Mouse (Mus musculus) forebrain, embryonic 16.5 days (tissue): ENCODE data around the gene Mid1. TPM values are rescaled to one million over a fixed set of nuclear protein-coding genes. Genes with fewer than 3 reads are reported as not detected.

Experiments
- ATAC-seq: fragments of 200-750 bp; cut with Nextera tagmentation; 2 replicates; pipeline ENCODE4 v1.8.0; 2017; ENCODE audit warnings: mild to moderate bottlenecking, moderate library complexity
- H3K27ac ChIP-seq: fragments of 300-500 bp; sonication (generic); 2 replicates; pipeline ENCODE4 v1.5.1; 2014; ENCODE audit warnings: low read length, control low read depth
- H3K27me3 ChIP-seq: fragments of 300-500 bp; sonication (generic); replicated peaks from 2 replicates; pipeline ENCODE4 v1.6.1; 2014; ENCODE audit warnings: low read length; ENCODE audit not compliant: control insufficient read depth, insufficient read depth
- H3K36me3 ChIP-seq: fragments of 300-500 bp; sonication (generic); 2 replicates; pipeline ENCODE4 v1.6.1; 2014; ENCODE audit not compliant: control insufficient read depth, insufficient read depth
- H3K4me1 ChIP-seq: fragments of 300-500 bp; sonication (generic); replicated peaks from 2 replicates; pipeline ENCODE4 v1.6.1; 2014; ENCODE audit warnings: low read length; ENCODE audit not compliant: control insufficient read depth, insufficient read depth
- H3K4me2 ChIP-seq: fragments of 300-500 bp; sonication (generic); 2 replicates; pipeline ENCODE4 v1.6.1; 2014; ENCODE audit warnings: mild to moderate bottlenecking, low read length, control low read depth
- H3K4me3 ChIP-seq: fragments of 300-500 bp; sonication (generic); replicated peaks from 2 replicates; pipeline ENCODE4 v1.5.1; 2014; ENCODE audit warnings: mild to moderate bottlenecking, low read length, control low read depth
- H3K9ac ChIP-seq: fragments of 300-500 bp; sonication (generic); replicated peaks from 2 replicates; pipeline ENCODE4 v1.6.1; 2014; ENCODE audit warnings: low read depth, low read length, control low read depth
- H3K9me3 ChIP-seq: fragments of 300-500 bp; sonication (generic); 2 replicates; pipeline ENCODE4 v1.6.1; 2016; ENCODE audit warnings: low read length; ENCODE audit not compliant: control insufficient read depth
- WGBS: fragments of 180-500 bp; shearing (Covaris S2); extraction: QIAGEN DNeasy Blood & Tissue Kit; methylation state at CpG from one replicate; pipeline ENCODE4 v1.1.7; 2014; 5-methylcytosine and 5-hydroxymethylcytosine counted together
- polyA plus RNA-seq: library from polyadenylated mRNA; unstranded; fragments of >200 nt; fragmentation: Nextera tagmentation; extraction: Ambion mirVana; gene quantifications from 2 replicates; pipeline ENCODE4 v1.2.1, GENCODE M21; 2015

The Mid1 gene
- polyA plus RNA-seq, 1 experiment from 2014 or later: 10.0 TPM

GRCm38 (mm10) chrX:169883536-169884272 is 198.7 kb downstream of the Mid1 start:
- Histone ChIP-seq H3K9me3 (no peaks in the 10 kb centered on the region), H3K4me2 (0 out of 2 replicates have a peak overlapping the region, but pooled peaks have one; percentile 7), H3K36me3 (no peaks in the 10 kb centered on the region), H3K4me3 (no peak overlapping the region), H3K4me1 (peaks cover 9% of the 10 kb centered on the region), H3K9ac (no peak overlapping the region), H3K27me3 (no peaks in the 10 kb centered on the region; the same call in 1 of the 2 replicates), H3K27ac (no peak overlapping the region)
- no peak for ATAC-seq
- 36% methylated on average over 8 of the region's 8 CpGs for WGBS

GRCm38 (mm10) chrX:169890541-169890940 is 205.5 kb downstream of the Mid1 start:
- Histone ChIP-seq H3K4me1 (no peaks in the 10 kb centered on the region), H3K27me3 (no peaks in the 10 kb centered on the region), H3K9me3 (no peaks in the 10 kb centered on the region), H3K27ac (no peak overlapping the region), H3K36me3 (no peaks in the 10 kb centered on the region), H3K4me2 (no peak overlapping the region), H3K9ac (no peak overlapping the region), H3K4me3 (no peak overlapping the region)
- ATAC-seq: no peak
- 72% methylated on average over 4 of the region's 4 CpGs for WGBS

- Histone ChIP-seq H3K4me3 (no peak overlapping the region), H3K4me2 (no peak overlapping the region), H3K27me3 (no peaks in the 10 kb centered on the region), H3K9ac (no peak overlapping the region), H3K36me3 (no peaks in the 10 kb centered on the region), H3K9me3 (no peaks in the 10 kb centered on the region), H3K4me1 (no peaks in the 10 kb centered on the region), H3K27ac (no peak overlapping the region)
- ATAC-seq: no peak
These were observed 207.1 kb downstream of the Mid1 start for GRCm38 (mm10) chrX:169892100-169892499.

- Histone ChIP-seq H3K9ac (no peak overlapping the region), H3K4me2 (no peak overlapping the region), H3K27ac (no peak overlapping the region), H3K9me3 (no peaks in the 10 kb centered on the region), H3K36me3 (no peaks in the 10 kb centered on the region), H3K4me3 (no peak overlapping the region), H3K27me3 (no peaks in the 10 kb centered on the region), H3K4me1 (no peaks in the 10 kb centered on the region)
- ATAC-seq: no peak
- WGBS: 85% methylated on average over 2 of the region's 2 CpGs
These were observed 207.6 kb downstream of the Mid1 start for GRCm38 (mm10) chrX:169892631-169893030.

- H3K4me1 ChIP-seq: no peaks in the 10 kb centered on the region
- H3K27me3 ChIP-seq: no peaks in the 10 kb centered on the region; the same call in 1 of the 2 replicates
- no peak overlapping the region for H3K4me3 ChIP-seq
- no peak overlapping the region for H3K4me2 ChIP-seq
- H3K9me3 ChIP-seq: no peaks in the 10 kb centered on the region
- no peak for ATAC-seq
- 21% methylated on average over 3 of the region's 3 CpGs for WGBS
- no peak overlapping the region for H3K27ac ChIP-seq
- no peaks in the 10 kb centered on the region for H3K36me3 ChIP-seq
- H3K9ac ChIP-seq: no peak overlapping the region
These were observed 214.4 kb downstream of the Mid1 start for GRCm38 (mm10) chrX:169899227-169899950.

GRCm38 (mm10) chrX:169902860-169903259 is 217.9 kb downstream of the Mid1 start:
- no peak overlapping the region for H3K9ac ChIP-seq
- 0 out of 2 replicates have a peak, but pooled peaks cover 2% of the 10 kb centered on the region for H3K4me1 ChIP-seq
- no peak overlapping the region for H3K4me2 ChIP-seq
- H3K27ac ChIP-seq: no peak overlapping the region
- no peak for ATAC-seq
- H3K27me3 ChIP-seq: no peaks in the 10 kb centered on the region; the same call in 1 of the 2 replicates
- no peaks in the 10 kb centered on the region for H3K36me3 ChIP-seq
- H3K9me3 ChIP-seq: no peaks in the 10 kb centered on the region
- no peak overlapping the region for H3K4me3 ChIP-seq

GRCm38 (mm10) chrX:169903656-169904055 is 218.7 kb downstream of the Mid1 start:
- Histone ChIP-seq H3K9me3 (no peaks in the 10 kb centered on the region), H3K36me3 (no peaks in the 10 kb centered on the region), H3K4me2 (no peak overlapping the region), H3K27ac (no peak overlapping the region), H3K4me3 (no peak overlapping the region), H3K9ac (no peak overlapping the region), H3K27me3 (no peaks in the 10 kb centered on the region; the same call in 1 of the 2 replicates), H3K4me1 (0 out of 2 replicates have a peak, but pooled peaks cover 2% of the 10 kb centered on the region)
- no peak for ATAC-seq
- 57% methylated on average over 2 of the region's 2 CpGs for whole genome bisulfite sequencing

GRCm38 (mm10) chrX:169906054-169906508 is 221.1 kb downstream of the Mid1 start:
- Histone ChIP-seq H3K27ac (no peak overlapping the region), H3K4me2 (no peak overlapping the region), H3K36me3 (no peaks in the 10 kb centered on the region), H3K4me1 (0 out of 2 replicates have a peak, but pooled peaks cover 2% of the 10 kb centered on the region), H3K9me3 (no peaks in the 10 kb centered on the region), H3K4me3 (no peak overlapping the region), H3K9ac (no peak overlapping the region), H3K27me3 (peaks cover 3% of the 10 kb centered on the region; the same call in 1 of the 2 replicates)
- WGBS: 5% methylated on average over 5 of the region's 5 CpGs
- ATAC-seq: peak; percentile 66

GRCm38 (mm10) chrX:169909898-169910297 is 224.9 kb downstream of the Mid1 start:
- ATAC-seq: no peak
- H3K4me3 ChIP-seq: no peak overlapping the region
- no peak overlapping the region for H3K4me2 ChIP-seq
- H3K27me3 ChIP-seq: peaks cover 3% of the 10 kb centered on the region; the same call in 1 of the 2 replicates
- H3K27ac ChIP-seq: no peak overlapping the region
- no peak overlapping the region for H3K9ac ChIP-seq
- no peaks in the 10 kb centered on the region for H3K36me3 ChIP-seq
- WGBS: 86% methylated on average over 2 of the region's 2 CpGs
- 0 out of 2 replicates have a peak, but pooled peaks cover 2% of the 10 kb centered on the region for H3K4me1 ChIP-seq
- no peaks in the 10 kb centered on the region for H3K9me3 ChIP-seq
